Mouse (Mus musculus): ENCODE results near the gene Phactr1.
A peak's percentile ranks its signal among the peaks of the same experiment; 100 is the strongest.

Gene Phactr1

GRCm38 (mm10) chr13:42759170-42759569 is 78.7 kb downstream of the Phactr1 start:
- no peak for DNase-seq (ENCODE audit: low read depth)

DNA sequence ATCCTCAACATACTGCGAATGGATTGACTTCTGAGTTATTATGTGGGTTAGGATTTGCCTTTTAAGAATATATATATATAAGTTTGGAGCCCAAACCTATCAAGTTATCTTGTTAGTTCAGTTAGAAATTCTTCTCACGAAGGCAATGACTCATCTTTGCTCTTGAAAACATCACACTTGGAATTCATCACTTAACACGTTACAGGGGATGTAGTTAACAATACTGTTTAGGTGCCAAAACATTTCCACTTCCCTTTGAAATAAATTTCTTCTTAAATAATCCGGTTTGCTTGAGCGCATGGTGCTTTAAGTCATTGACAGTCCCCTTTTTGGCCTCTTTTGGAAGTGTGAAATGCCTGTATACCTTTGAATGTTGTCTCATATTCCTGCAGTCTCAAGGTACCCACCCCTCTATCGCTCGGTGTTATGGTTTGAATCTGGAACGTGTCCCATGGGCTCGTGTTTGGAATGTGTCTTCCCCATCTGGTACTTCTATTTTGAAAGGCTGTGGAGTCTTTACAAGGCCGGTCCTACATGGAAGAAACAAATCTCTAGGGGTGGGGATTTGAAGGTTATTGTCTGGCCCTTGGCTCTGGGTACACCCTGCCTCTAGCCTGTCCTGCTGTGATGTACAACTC is 80.6 kb downstream of the Phactr1 start:
- no peak for DNase-seq (ENCODE audit: low read depth)

DNA sequence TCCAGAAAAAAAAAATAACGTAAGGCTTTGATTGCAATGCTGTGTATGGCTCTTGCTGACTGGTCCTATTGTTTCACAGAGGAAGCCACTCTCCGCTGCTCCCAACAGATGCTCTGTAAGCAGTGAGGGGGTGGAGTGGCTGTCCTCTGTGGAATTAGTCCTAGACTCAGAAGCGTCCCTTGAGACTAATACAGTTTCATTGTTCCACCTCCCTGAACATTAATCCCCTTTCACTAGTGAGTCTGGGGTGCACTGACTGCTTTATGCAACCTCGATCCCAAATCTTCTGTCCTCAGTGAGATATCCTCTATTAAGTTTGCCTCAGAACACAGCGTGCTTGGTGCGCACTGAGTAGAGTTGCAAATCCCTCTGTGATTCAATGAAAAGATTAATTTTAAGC is 91.9 kb downstream of the Phactr1 start:
- DNase-seq (ENCODE audit: low read depth) = no peak

DNA sequence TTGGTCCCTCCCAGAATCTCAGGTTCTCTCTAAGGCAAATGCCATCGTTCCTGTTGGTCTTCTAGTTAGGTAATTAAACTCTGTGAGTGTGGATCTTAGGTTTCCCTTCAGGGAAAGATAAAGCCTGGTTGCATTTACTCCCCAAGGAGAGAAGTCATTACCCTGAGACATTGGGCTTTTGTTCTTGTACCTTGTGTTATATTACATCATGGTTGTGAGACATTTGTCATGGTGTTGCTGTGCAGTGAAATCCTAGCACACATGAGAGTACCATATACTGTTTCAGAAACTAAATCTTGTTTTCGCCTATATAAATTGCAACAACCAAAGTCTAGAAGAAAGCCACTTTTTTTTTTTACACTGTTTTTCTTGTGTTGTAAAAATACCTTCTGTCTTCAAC is 93.6 kb downstream of the Phactr1 start:
- no peak for DNase-seq (ENCODE audit: low read depth)

GRCm38 (mm10) chr13:42782151-42782550 is 101.7 kb downstream of the Phactr1 start:
- no peak for DNase-seq (ENCODE audit: low read depth)

DNA sequence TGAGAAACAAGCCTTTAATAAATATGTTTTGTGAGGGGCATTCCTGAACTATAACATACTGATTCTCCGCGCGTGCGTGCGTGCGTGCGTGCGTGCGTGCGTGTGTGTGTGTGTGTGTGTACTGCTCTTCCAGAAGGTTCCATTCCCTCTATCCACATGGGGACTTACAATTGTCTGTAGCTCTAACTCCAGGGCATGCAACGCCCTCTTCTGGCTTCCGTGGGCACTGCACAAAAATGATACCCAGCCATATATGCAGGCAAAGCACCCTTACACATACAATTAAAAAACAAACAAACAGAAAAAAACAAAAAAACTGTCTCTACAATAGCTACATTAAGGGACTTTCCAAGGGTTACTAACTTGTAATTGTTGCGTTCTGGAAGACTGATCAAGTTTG is 108.8 kb downstream of the Phactr1 start:
- no peak for DNase-seq (ENCODE audit: low read depth)

- DNase-seq (ENCODE audit: low read depth) = peak; percentile 12
Observed at GRCm38 (mm10) chr13:42792279-42792678, 111.9 kb downstream of the Phactr1 start.

DNA sequence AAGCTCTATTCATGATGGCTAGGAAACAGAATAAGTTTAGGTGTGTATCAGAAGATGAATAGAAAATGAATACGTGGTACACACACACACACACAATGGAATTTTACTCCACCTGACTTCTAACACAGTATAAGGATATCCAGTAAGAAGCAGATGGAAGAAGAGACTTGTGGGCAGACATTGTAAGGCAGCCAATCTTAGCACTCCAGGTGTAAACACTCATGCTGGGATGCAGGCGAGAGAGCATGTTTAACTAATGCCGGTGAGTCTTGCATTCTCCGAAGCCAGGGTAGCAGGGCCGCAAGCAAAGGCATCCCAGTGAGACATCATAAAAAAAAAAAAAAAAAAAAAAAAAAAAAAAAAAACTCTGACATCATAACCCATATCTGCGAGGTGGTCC is 120.1 kb downstream of the Phactr1 start:
- no peak for DNase-seq (ENCODE audit: low read depth)

DNA sequence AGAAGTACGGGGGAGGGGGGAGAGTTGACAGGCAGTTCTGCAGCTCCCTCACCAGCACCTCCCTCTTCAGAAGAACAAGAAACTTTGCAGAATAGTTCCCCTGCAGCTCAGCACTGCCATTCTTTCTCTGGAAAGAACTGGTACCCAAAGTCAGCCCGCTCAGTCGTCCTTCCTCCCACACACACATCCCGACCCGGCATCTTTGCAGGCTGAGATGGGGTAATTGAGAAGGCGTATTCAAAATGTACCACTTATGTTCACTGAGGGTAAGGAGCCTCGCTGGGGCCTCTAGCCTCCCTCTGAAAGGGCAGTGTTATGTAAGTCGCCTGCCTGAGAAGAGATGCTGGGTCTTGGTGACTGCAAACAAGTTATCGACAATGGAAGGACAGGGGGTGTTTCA is 123.9 kb downstream of the Phactr1 start:
- no peak for DNase-seq (ENCODE audit: low read depth)

- no peak for DNase-seq (ENCODE audit: low read depth)
Observed at GRCm38 (mm10) chr13:42812762-42813161, 132.3 kb downstream of the Phactr1 start.

GRCm38 (mm10) chr13:42818378-42818777 is 138.0 kb downstream of the Phactr1 start:
- peak; percentile 9 for DNase-seq (ENCODE audit: low read depth)

DNA sequence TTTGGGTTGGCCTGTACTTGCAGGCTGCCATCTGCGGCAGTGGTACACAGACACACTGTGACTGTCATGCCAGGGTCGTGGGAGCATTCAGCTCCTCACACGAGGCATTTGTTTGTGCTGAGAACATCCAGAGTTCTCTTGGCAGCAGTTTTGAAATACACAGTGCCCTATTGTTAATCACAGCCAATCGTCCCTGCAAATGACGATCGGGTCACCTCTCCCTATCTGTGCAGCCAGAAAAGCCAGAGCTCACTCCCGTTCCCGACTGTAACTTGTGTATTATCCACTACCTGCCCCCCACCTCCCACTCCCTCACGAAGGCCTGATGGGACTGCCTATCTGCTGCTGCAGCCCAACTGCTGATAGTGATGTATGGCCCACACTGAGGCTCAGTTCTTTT is 140.1 kb downstream of the Phactr1 start:
- no peak for DNase-seq (ENCODE audit: low read depth)

DNA sequence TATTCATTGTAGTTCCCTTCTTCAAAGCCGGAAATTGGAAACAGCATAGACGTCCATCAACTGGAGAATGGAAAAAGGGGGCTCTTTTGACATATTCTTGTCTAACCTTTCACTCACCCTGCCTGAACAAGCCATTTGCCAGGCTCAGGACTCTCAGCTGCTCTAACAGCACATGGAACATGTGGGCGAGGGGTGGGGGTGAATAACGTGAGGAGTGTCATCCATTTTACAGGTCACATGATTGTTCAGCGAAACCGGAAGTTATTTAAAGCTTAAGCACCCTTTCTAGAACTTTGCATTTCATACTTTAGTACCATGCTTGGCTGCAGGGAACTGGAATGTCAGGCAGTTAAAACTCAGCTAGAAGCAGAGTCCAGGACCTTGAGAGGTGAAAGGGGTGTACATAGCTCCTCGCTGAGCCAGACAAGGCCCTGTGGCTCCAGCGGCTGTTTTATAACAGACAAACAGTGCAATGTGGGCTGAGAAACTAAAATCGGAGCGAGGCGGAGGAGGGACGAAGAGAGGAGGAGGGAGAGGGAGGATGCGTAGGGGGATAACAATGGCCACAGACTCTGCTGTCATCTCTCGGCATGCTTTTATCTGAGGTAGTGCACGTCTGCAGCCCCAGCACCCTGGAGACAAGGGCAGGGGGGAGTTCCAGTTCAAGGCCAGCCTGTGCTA is 141.1 kb downstream of the Phactr1 start:
- DNase-seq (ENCODE audit: low read depth) = no peak

DNA sequence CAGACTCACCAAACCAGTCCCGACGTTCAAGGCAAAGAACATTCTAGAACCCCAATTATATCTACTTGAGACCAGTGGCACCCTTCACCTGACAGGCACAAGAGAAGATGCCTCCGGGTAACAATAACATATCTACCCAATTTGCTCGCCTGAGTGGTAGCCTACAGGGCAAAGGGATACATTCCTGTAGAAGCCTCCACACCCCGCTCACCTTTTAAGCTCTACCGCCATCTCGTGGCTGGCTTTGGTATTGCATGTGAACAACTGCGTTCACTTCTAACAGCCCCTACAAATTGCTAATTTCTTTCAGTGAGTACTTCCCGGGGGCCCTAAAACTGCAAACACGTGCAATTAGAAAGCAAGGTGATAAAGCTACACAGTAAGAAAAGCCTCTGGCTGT is 142.1 kb downstream of the Phactr1 start:
- DNase-seq (ENCODE audit: low read depth) = peak; percentile 21

DNA sequence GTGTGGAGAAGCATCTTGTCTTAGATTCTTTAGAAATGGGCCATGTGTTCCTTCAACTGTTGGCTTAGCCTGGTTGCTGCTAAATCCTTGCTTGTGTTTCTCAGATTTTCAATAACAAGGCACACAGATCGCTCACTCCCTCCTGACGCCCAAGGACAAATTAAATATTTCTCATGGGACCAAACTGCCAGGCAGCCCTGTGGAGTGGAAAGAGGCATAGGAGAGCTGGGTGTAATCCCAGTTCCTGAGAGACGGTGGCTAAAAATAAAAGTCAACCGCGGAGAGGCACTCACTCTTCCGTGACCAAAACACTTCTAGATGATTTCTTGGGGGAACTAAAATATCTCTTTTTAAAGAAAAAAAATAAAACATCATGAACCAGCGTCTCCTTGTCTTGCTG is 143.5 kb downstream of the Phactr1 start:
- DNase-seq (ENCODE audit: low read depth) = no peak

DNA sequence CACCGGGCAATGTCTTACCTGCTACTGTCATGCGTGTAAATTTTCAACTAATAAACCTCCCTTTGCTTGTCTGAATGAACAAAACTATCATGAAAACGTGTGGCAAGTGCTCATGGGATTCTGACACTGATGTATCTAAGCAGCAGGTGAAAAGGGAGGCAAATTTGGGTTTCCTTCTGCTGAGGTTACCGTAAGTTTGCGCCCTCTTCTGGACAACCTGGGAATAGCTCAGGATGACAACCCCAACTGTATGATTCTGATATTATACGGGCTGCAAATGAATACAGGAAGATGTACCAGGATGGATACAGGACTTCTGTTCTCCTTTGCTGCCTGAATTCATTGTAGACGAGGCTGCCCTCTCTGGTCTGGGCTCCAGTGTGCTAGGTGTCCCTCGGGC is 146.2 kb downstream of the Phactr1 start:
- DNase-seq (ENCODE audit: low read depth) = no peak

DNA sequence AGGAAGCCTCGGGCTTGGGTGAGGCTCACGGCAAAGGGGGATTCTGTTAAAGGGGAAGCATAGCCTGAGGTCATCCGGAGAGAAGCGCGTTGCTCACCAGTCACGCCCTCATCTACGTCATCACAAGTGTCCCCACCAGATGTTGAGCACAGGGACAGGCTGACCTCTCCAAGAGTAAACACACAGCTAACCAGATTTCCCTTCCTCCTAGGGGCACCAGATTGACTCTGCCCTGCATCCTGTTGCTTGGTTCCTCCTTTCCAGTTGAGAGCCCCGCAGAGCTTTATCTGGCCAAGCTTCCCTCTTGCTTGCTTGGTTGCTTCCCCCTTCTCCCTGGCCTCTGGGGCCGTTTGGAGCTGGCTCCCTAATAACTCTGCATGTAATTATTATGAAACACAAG is 148.6 kb downstream of the Phactr1 start:
- no peak for DNase-seq (ENCODE audit: low read depth)

DNA sequence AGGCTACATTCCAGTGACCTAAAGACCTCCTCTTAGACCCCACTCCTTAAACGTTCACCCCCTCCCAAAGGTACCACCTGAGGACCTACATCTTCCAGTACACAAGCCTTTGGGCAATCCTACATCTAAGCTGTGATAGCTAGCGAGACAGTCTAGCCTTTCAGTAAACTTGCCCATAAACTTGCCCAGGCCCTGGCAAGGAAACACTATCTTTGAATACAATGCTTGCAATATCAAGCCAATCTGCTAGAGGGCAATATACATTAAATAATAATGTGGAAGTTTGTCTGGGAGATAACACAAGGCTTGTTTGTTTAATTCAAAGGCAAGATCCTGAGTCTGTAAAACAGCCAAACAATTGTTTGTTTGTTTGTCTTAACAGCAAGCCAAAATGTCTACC is 155.0 kb downstream of the Phactr1 start:
- DNase-seq (ENCODE audit: low read depth) = peak; percentile 19

- DNase-seq (ENCODE audit: low read depth) = no peak
Observed at GRCm38 (mm10) chr13:42839358-42839757, 158.9 kb downstream of the Phactr1 start.

- no peak for DNase-seq (ENCODE audit: low read depth)
Observed at GRCm38 (mm10) chr13:42852086-42852485, 171.7 kb downstream of the Phactr1 start.

DNA sequence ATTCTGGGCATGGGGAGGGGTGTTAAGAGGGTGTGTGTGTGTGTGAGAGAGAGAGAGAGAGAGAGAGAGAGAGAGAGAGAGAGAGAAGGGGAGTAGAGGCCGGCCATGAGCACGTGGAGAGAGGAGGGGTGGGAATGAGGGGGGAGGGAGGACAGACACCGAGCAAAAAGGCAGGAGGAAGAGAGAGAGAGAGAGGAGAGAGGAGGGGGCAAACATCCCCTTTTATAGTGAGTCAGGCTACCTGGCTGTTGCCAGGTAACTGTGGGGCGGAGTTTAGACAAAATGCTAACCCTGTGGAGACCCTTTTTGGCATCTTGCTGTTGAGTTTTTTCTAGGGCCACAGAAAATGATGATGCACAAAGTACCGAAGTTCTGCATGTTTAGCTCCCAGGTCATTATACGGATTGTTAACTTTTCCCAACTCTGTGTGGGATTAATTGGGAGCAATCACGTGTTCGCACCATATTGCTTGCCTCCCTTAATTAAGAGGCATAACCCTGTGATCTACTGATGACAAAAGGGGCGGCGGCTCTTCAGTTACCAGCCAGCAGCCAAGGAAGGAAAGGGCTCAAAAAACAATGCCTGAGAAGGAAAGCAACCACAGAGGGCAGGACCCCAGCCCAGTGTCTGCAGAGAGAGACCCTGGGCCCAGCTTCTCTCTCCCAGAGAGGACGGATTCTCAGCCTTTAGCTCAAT is 173.6 kb downstream of the Phactr1 start:
- no peak for DNase-seq (ENCODE audit: low read depth)

- no peak for DNase-seq (ENCODE audit: low read depth)
Observed at GRCm38 (mm10) chr13:42866162-42866941, 185.9 kb downstream of the Phactr1 start.

GRCm38 (mm10) chr13:42867026-42867425 is 186.6 kb downstream of the Phactr1 start:
- no peak for DNase-seq (ENCODE audit: low read depth)

All from fibroblast of lung, adult 2 months (primary cell).